Mouse (Mus musculus) mature B cell (primary cell): Measurements from ENCODE around the gene Dlg4.
"Not testable (repeated sequence)": the region's sequence is repeated elsewhere in the genome, so short reads cannot be mapped to it uniquely, and the experiment has no call there.

Experiments
- in situ Hi-C: fragments of 300-500 bp; cut with MboI; formaldehyde crosslinking; loops from 2 replicates; pipeline ENCODE4 v1.14.3; 2019

Dlg4 gene

GRCm38 (mm10) chr11:70042309-70043085 lies 25.8 kb downstream of the Dlg4 start:
- in situ Hi-C loops: no loop called here

DNA sequence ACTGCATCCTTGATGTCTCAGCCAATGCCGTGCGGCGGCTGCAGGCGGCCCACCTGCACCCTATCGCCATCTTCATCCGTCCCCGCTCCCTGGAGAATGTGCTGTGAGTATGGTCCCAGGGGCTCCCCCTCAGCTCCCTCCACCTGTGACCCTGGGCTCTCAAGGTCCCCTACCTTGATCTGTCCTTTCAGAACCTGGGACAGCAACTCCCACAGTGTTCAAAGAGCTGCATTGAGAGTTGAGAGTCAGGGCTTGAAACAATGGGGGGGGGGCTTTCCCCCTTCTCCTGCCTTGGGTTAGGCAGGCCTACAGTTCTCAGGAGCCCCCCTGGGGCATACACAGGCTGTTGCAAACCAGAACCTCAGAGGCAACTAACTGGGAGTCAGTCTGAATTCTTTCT lies 26.9 kb downstream of the Dlg4 start:
- in situ Hi-C loops: no loop called here

- in situ Hi-C loops: no loop called here
Observed at GRCm38 (mm10) chr11:70045435-70045834, 28.7 kb downstream of the Dlg4 start.

DNA sequence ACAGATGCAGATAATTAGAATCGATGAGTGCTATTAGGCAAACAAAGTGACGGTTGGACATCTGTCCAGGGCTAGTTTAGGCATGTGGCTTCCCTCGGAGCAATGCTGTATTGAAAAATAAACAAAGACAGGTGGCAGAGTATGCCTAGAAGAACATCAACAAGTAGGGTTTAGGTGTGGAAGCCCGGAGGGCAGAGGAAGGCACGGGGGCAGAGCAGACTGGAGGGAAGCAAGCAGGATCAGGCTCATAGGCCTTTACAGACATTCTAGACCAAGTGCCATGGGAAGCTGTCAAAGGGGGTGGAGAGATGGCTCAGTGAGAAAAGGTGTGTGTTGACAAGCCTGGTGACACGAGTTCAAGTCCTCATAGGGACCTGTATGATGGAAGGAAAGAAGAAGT lies 32.6 kb downstream of the Dlg4 start:
- in situ Hi-C loops: no loop called here

DNA sequence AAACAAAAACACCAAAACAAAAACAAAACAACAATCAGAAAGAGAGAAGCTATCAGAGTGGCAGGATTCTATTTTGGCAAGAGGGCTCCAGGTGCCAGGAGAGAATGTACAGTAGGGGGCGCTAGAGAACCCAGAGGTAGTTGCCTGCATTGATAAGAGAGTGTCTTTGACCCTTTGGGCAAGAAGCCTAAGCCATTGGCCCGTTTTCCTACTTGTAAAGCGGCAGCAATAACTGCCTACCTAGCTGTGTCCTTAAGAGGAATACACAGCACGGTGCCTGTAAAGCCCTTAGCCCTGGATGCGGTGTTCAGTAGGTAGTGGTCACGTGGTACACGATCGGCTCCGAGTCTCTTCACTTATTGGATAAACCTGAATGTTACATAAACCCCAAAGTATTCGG lies 33.1 kb downstream of the Dlg4 start:
- in situ Hi-C loops: no loop called here

DNA sequence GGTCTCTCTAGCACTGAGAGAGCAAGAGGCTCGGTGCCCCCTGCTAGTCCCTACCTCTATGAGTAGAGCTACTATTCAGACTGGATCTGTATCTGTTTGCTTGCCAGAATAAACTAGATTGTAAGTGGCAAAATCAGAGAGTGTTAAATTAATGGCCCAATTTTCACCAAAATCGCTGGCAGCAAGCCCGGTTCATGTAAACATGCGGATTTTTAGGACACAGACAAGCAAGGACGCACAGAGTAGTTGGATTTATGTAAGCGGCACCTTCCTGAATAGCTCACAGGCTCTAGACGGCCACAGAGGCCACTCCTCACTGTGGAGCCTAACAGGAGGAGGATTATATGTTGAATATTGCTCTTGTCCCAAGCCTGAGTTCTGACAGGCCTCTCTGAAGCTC lies 36.4 kb downstream of the Dlg4 start:
- in situ Hi-C loops: no loop called here

GRCm38 (mm10) chr11:70053898-70054570 lies 37.3 kb downstream of the Dlg4 start, which contains the start of gene Asgr1:
Gene Asgr1 (plus strand): TSS chr11:70054085.
- in situ Hi-C loops: no loop called here

GRCm38 (mm10) chr11:70055618-70056214 lies 39.0 kb downstream of the Dlg4 start:
- in situ Hi-C loops: no loop called here

DNA sequence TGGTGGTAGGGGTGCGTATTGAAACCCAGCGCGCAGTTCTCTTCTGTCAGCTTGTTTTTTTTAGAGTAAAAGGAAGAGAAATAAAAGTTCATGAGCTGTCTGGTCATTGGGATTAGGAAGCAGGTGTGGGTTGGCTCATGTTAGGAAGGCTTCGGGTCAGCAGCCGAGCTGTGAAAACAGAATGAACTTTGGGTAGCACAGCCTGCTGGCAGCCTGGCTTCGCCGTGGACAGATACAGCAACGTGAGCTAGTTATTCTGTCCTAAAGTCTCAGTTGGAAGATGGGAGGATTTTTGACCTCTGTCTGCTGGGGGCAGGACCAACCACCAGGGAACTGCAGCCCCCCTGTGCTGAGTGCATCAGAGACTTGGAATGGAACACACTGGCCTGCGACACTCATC lies 41.1 kb downstream of the Dlg4 start:
- in situ Hi-C loops: no loop called here

DNA sequence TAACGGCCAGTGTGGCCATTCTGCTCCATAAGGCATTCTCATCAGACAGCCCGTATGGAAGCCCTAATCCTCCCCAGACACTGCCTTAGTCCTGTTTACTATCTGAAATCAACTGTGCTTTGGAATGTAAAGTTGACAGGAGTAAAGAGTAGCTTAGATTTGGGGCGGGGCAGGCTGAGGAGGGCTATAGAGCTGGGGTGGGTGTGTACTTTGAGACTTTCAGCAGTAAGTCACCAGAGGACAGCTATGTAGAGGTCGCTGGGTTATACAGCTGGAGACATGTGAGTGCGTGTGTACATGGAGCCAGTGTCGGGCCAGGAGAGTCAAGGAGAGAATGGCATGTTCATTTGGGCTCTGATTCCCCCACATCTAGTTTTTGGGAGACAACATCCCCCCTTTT lies 43.2 kb downstream of the Dlg4 start:
- in situ Hi-C loops: no loop called here

GRCm38 (mm10) chr11:70063053-70063452 lies 46.3 kb downstream of the Dlg4 start:
- in situ Hi-C loops: no loop called here

DNA sequence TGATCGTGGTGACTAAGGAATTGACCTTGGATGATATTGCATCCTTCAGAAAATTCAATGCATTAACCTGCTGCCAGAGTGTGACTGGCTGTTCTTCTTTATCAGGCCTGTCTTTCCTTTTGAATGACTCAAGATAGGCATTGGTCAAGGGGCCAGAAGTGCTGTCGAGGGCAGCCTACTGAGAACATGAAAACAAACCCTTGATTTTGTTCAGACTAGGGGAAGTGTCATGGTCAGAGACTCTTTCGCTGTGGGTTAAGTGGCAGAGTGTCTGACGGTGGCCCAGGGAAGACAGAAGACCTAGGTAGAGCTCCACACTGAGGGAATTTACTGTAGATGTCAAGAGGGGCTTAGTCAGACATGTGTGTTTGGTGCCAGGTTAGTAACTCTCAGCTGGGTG lies 50.0 kb downstream of the Dlg4 start:
- in situ Hi-C loops: no loop called here

- in situ Hi-C loops: no loop called here
Observed at GRCm38 (mm10) chr11:70068245-70068644, 51.5 kb downstream of the Dlg4 start.

- in situ Hi-C loops: no loop called here
Observed at GRCm38 (mm10) chr11:70070057-70070456, 53.3 kb downstream of the Dlg4 start.

DNA sequence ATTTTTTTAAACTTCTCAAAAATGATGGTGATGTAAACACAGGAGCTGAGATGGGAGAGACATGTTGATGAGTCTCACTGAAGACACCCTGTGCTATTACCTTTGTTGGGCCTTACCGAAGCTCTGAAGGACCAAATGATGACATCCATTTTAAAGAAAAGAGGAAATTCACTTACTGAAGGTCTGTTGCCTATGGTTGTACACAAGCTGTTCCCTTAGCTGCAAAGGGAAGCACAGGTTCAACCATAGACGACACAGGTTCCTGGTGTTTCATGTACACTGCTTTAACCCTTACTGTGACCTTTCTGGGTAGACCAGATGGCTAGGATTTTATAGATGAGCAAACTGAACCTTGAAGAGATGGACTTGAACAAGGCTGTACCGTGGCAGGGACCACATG lies 53.9 kb downstream of the Dlg4 start:
- in situ Hi-C loops: not testable (repeated sequence)

GRCm38 (mm10) chr11:70074379-70075071 lies 57.8 kb downstream of the Dlg4 start:
- in situ Hi-C loops: no loop called here

DNA sequence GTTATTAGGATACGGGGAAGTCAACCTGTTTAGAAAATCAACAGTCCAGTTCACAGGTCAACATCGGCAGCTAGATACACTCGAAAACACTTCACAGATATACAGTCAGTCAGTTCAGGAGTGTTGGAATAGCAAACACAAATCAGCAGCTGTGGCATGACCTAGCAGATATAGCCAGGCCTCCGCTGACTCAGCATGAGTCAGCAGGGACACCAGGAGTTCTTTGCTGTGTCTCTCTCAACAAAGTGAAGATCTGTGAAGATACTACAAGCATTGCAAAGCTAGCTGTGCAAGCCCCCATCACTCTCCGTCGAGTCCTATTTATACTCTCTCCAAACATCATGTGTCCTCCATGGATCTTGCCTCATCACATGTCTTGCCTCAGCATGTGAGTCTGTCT lies 58.8 kb downstream of the Dlg4 start:
- in situ Hi-C loops: no loop called here

DNA sequence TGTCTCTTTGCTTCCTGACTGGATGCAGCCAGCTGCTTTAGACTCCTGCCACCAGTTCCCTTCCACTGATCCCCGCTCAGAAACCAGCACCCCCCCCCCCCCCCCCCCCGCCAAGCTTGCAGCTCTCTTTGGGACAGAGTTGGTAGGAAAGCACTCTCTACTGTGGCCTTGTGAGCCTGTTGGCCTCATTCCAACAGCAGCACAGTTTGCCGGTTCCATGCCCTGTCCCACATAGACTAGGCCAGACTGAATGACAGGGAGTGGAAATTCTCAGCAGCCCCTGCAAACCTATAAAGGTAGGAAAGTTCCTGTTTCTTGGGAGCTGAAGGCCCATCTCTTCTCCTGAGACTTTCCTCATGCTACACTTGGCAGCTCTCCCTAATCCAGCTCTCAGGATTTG lies 60.7 kb downstream of the Dlg4 start:
- in situ Hi-C loops: no loop called here

DNA sequence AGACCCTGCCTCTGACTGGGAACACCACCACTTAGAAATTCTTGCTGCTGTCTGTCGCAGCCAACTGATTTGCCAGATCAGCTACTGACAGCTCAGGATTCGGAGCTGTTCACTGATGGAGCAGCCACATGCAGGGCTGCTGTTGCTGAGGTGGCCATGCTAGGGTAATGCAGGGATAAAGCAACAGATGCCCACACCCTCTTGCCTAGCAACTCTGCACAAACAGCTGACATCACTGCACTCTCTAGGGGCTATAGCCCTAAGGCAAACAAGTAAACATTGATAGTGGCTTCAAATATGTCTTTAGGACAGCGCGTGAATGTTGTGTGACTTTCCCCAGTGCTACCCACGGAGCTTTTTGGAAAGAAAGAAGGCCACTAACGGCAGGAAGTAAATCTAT lies 62.4 kb downstream of the Dlg4 start:
- in situ Hi-C loops: no loop called here

DNA sequence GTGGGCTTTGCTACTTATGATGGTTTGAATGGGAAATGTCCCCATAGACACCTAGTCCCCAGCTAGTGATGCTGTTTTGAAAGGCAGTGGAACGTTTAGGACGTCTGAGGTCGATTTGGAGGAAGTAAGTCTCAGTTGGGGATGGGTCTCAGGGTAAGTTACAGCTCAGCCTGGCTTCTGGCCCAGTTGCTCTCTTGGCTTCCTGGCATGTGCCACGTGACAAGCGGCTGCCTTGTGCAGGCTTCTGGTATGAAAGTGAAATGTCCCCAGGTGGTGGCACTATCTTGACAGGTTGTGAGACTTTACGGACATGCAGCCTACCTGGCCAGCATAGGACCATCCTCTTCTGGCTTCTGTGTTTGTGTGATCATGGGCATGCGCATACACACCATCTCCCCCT lies 63.2 kb downstream of the Dlg4 start:
- in situ Hi-C loops: no loop called here

GRCm38 (mm10) chr11:70080803-70081590 lies 64.3 kb downstream of the Dlg4 start:
- in situ Hi-C loops: no loop called here

GRCm38 (mm10) chr11:70084563-70084962 lies 67.8 kb downstream of the Dlg4 start:
- in situ Hi-C loops: no loop called here
